Mouse (Mus musculus) c-Kit-positive CD71-negative TER-119-negative erythroid progenitor cells, embryonic 14.5 days (primary cell): ENCODE data around the gene Tmem150c.

Source experiments
- DNase-seq: peaks from one replicate; pipeline ENCODE4 v3.0.0-alpha.2; 2013; ENCODE audit warnings: low read depth

Gene Tmem150c

GRCm38 (mm10) chr5:100096955-100097354 lies 62.7 kb downstream of the Tmem150c start:
- DNase-seq = no peak

GRCm38 (mm10) chr5:100091602-100092001 lies 68.0 kb downstream of the Tmem150c start:
- no peak for DNase-seq

GRCm38 (mm10) chr5:100091263-100091594 lies 68.4 kb downstream of the Tmem150c start:
- no peak for DNase-seq

- DNase-seq = no peak
Observed at GRCm38 (mm10) chr5:100090515-100091262, 68.9 kb downstream of the Tmem150c start.

GRCm38 (mm10) chr5:100085097-100085496 lies 74.5 kb downstream of the Tmem150c start:
- DNase-seq = no peak

GRCm38 (mm10) chr5:100083953-100084562 lies 75.5 kb downstream of the Tmem150c start:
- DNase-seq = no peak

GRCm38 (mm10) chr5:100082006-100082405 lies 77.6 kb downstream of the Tmem150c start:
- DNase-seq = no peak

GRCm38 (mm10) chr5:100079931-100080275 lies 79.7 kb downstream of the Tmem150c start:
- no peak for DNase-seq

- no peak for DNase-seq
Observed at GRCm38 (mm10) chr5:100079040-100079930, 80.3 kb downstream of the Tmem150c start.

GRCm38 (mm10) chr5:100074571-100074970 lies 85.0 kb downstream of the Tmem150c start:
- no peak for DNase-seq

- DNase-seq = no peak
Observed at GRCm38 (mm10) chr5:100072557-100072956, 87.1 kb downstream of the Tmem150c start.

GRCm38 (mm10) chr5:100071541-100071940 lies 88.1 kb downstream of the Tmem150c start:
- DNase-seq = no peak

GRCm38 (mm10) chr5:100070255-100070654 lies 89.4 kb downstream of the Tmem150c start:
- peak; percentile 69 for DNase-seq

GRCm38 (mm10) chr5:100069526-100069925 lies 90.1 kb downstream of the Tmem150c start:
- DNase-seq = no peak

GRCm38 (mm10) chr5:100067579-100067978 lies 92.0 kb downstream of the Tmem150c start:
- DNase-seq = no peak

GRCm38 (mm10) chr5:100060876-100061275 lies 98.7 kb downstream of the Tmem150c start:
- DNase-seq = no peak

GRCm38 (mm10) chr5:100059326-100059725 lies 100.3 kb downstream of the Tmem150c start:
- DNase-seq = no peak

- DNase-seq = no peak
Observed at GRCm38 (mm10) chr5:100058729-100059128, 100.9 kb downstream of the Tmem150c start.

- no peak for DNase-seq
Observed at GRCm38 (mm10) chr5:100057461-100058209, 102.0 kb downstream of the Tmem150c start.

GRCm38 (mm10) chr5:100055866-100056369 lies 103.7 kb downstream of the Tmem150c start:
- DNase-seq = no peak

GRCm38 (mm10) chr5:100054807-100055547 lies 104.6 kb downstream of the Tmem150c start:
- no peak for DNase-seq
